ENCODE assay signal across 9 mouse cellular contexts in the genomic region with DNA sequence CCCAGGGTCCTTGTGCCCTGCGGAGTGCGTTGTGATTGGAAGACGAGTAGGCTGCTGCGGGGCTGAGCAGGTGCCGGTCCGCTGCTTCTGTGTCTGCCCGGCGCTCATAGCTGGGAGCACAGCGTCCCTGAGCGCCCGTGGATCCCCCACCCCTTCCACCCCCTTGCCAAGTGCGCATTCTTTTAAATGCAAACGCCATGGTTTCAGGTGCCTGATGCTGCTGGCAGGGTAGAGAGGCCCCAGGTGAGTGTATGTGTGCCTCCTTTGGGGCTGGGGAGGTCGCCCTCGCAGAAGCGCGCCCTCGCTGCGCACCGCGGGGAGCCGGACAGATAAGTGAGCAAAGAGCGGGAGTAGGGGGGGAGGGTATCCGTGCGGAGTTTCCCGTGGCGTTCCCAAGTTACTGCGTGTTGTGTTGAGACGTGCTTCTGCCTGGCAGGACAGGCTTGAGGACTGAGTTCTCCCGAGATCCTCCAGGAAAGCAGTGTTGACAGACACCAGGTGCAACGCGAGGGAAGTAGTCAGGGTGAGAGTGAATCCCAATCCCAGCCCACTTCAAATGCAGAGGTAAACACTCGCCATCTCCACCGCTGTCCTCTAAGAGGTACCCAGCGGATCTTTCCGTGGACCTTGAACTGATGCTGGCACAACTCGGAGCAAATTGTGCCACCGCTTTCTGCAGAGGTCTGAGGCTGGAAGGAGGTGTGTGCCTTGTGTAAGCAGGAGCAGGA. TPM values are rescaled to one million over a fixed set of nuclear protein-coding genes. Genes with fewer than 3 reads are reported as not detected.
A peak's percentile ranks its signal among the peaks of the same experiment; 100 is the strongest.
DNase-seq lines count a peak whose midpoint lies in the region; ATAC-seq lines count a peak whose summit lies in the region.
"Had no signal": no experiment of that assay in that cellular context is flagged by ENCODE, and none has a peak within 500 bp of the region (broad histone marks: within the 10 kb centered on the region; RNA-seq: fewer than 3 reads in every experiment).

No protein-coding gene starts in this region.

- ATAC-seq in heart, embryonic 12.5 days (ENCODE audit: insufficient number of reproducible peaks, low FRiP score): no peak
- ATAC-seq in frontal cortex, adult (ENCODE audit: low TSS enrichment): peak; percentile 78
- ATAC-seq in neural tube, embryonic 12.5 days (ENCODE audit: low FRiP score, low read depth): peak; percentile 89

- intact Hi-C loops in heart, postnatal 14 days (cut with DNase I): no loop called here
- intact Hi-C loops in left cerebral cortex, postnatal 10 days (cut with DNase I): no loop called here

- 0 out of 2 replicates have a peak overlapping the region, but pooled peaks have one; percentile 62 for H3K9ac ChIP-seq in heart, embryonic 12.5 days
- H3K9ac ChIP-seq in neural tube, embryonic 12.5 days: peak overlapping the region; percentile 57

- no peaks in the 10 kb centered on the region for H3K4me1 ChIP-seq in heart, embryonic 12.5 days (replicated peaks)
- no peaks in the 10 kb centered on the region for H3K4me1 ChIP-seq in neural tube, embryonic 12.5 days

- WGBS in heart, embryonic 12.5 days: 2% methylated on average over 38 of the region's 38 CpGs
- WGBS in neural tube, embryonic 12.5 days: 1% methylated on average over 38 of the region's 38 CpGs

- peak overlapping the region; percentile 98 for H3K4me2 ChIP-seq in heart, embryonic 12.5 days
- peak overlapping the region; percentile 95 for H3K4me2 ChIP-seq in neural tube, embryonic 12.5 days (replicated peaks)

- no peaks in the 10 kb centered on the region for H3K36me3 ChIP-seq in heart, embryonic 12.5 days
- H3K36me3 ChIP-seq in neural tube, embryonic 12.5 days: no peaks in the 10 kb centered on the region

- H3K9me3 ChIP-seq in heart, embryonic 12.5 days (replicated peaks): no peaks in the 10 kb centered on the region
- H3K9me3 ChIP-seq in neural tube, embryonic 12.5 days: no peaks in the 10 kb centered on the region

- H3K27ac ChIP-seq in heart, embryonic 12.5 days (ENCODE audit: poor library complexity, severe bottlenecking): no peak overlapping the region
- no peak overlapping the region for H3K27ac ChIP-seq in neural tube, embryonic 12.5 days

- no peak for DNase-seq in heart, postnatal 14 days
- DNase-seq in cerebellum, adult 8-10 months: peak; percentile 81
- DNase-seq in left cerebral cortex, postnatal 10 days (ENCODE audit: extremely low spot score in 1 of 2, low spot score in 2 of 2): peak; percentile 9 to 43
- DNase-seq in urinary bladder, postnatal 10 days (ENCODE audit: low spot score): no peak
- DNase-seq in urinary bladder, postnatal 25 days (ENCODE audit: low spot score): no peak

- peaks cover 21% of the 10 kb centered on the region for H3K27me3 ChIP-seq in heart, embryonic 12.5 days (replicated peaks)
- no peaks in the 10 kb centered on the region for H3K27me3 ChIP-seq in neural tube, embryonic 12.5 days (replicated peaks)

- peak overlapping the region; percentile 67 for H3K4me3 ChIP-seq in heart, embryonic 12.5 days
- peak overlapping the region; percentile 61 for H3K4me3 ChIP-seq in neural tube, embryonic 12.5 days

RNA-seq across cellular contexts. Expression of gene Cdh7, which starts 0.7 kb away (rescaled TPM):
- 0.42 and 0.95 TPM in 2 replicates for polyA plus RNA-seq in heart, embryonic 12.5 days (2016; fragmentation: Nextera tagmentation; extraction: Ambion mirVana)
- total RNA-seq in heart, postnatal 14 days (2021): not detected
- 10 to 100 TPM; 17.3 to 20.1 TPM for total RNA-seq in left cerebral cortex, postnatal 10 days (2021)
- polyA plus RNA-seq in neural tube, embryonic 12.5 days (2016; fragmentation: Nextera tagmentation; extraction: Ambion mirVana): 6.5 and 8.4 TPM in 2 replicates
- polyA plus RNA-seq: C2C12 had no signal

Comparison
In these comparisons a context has a peak if more than half of its experiments do, and no peak if none do; other contexts are left out.
1. DNase-seq: peak in cerebellum, adult 8-10 months (single experiment) and left cerebral cortex, postnatal 10 days (2 of 2); none in heart, postnatal 14 days (0 of 2), urinary bladder, postnatal 10 days (single experiment) and urinary bladder, postnatal 25 days (single experiment).
2. RNA of gene Cdh7, which starts 0.7 kb away (total RNA-seq): 17.3 to 20.1 TPM in left cerebral cortex, postnatal 10 days; not detected in heart, postnatal 14 days; every median in the first group is over 10 times any median in the second.